Mouse (Mus musculus) G1E-ER4 (cell line): Measurements from ENCODE around the gene Gsdma2. TPM values are rescaled to one million over a fixed set of nuclear protein-coding genes. Genes with fewer than 3 reads are reported as not detected.

Experiments used
- GATA1 ChIP-seq: IDR thresholded peaks from one replicate; pipeline ENCODE4 v1.8.0; 2012; ENCODE audit warnings: low read length, inconsistent platforms
- polyA plus RNA-seq: library from polyadenylated mRNA; stranded (reverse); fragments of >175 nt; gene quantifications from 2 replicates; pipeline ENCODE4 v1.2.3, GENCODE M21; 2012

Gene Gsdma2
- polyA plus RNA-seq, 1 experiment: not detected

GRCm38 (mm10) chr11:98664091-98664490, 17.5 kb downstream of the Gsdma2 start, which contains the start of gene Gsdma:
Gene Gsdma, plus strand, starts transcription at chr11:98664351.
- TF ChIP-seq GATA1: no peak

GRCm38 (mm10) chr11:98668984-98669383, 22.4 kb downstream of the Gsdma2 start:
- no peak for TF ChIP-seq GATA1

GRCm38 (mm10) chr11:98671284-98671815, 24.8 kb downstream of the Gsdma2 start:
- TF ChIP-seq GATA1: no peak

- no peak for TF ChIP-seq GATA1
Observed at GRCm38 (mm10) chr11:98671857-98672256, 25.3 kb downstream of the Gsdma2 start.

- no peak for TF ChIP-seq GATA1
Observed at GRCm38 (mm10) chr11:98672482-98672881, 25.9 kb downstream of the Gsdma2 start.

GRCm38 (mm10) chr11:98675829-98676363, 29.3 kb downstream of the Gsdma2 start:
- no peak for TF ChIP-seq GATA1

GRCm38 (mm10) chr11:98680023-98680422, 33.5 kb downstream of the Gsdma2 start:
- TF ChIP-seq GATA1: no peak

- no peak for TF ChIP-seq GATA1
Observed at GRCm38 (mm10) chr11:98681186-98681585, 34.6 kb downstream of the Gsdma2 start.

- no peak for TF ChIP-seq GATA1
Observed at GRCm38 (mm10) chr11:98681786-98682745, 35.5 kb downstream of the Gsdma2 start, which contains the start of gene Psmd3. Gene Psmd3, plus strand, starts transcription at chr11:98682554.

- no peak for TF ChIP-seq GATA1
Observed at GRCm38 (mm10) chr11:98682811-98683210, 36.3 kb downstream of the Gsdma2 start.

- no peak for TF ChIP-seq GATA1
Observed at GRCm38 (mm10) chr11:98685642-98686041, 39.1 kb downstream of the Gsdma2 start.

GRCm38 (mm10) chr11:98686976-98687375, 40.4 kb downstream of the Gsdma2 start:
- TF ChIP-seq GATA1: no peak

GRCm38 (mm10) chr11:98688009-98688408, 41.5 kb downstream of the Gsdma2 start:
- no peak for TF ChIP-seq GATA1

GRCm38 (mm10) chr11:98693201-98693600, 46.6 kb downstream of the Gsdma2 start:
- TF ChIP-seq GATA1: no peak

GRCm38 (mm10) chr11:98693746-98694145, 47.2 kb downstream of the Gsdma2 start:
- TF ChIP-seq GATA1: no peak

GRCm38 (mm10) chr11:98694301-98694700, 47.7 kb downstream of the Gsdma2 start:
- no peak for TF ChIP-seq GATA1
